Mouse (Mus musculus) limb, embryonic 14.5 days (tissue): Measurements from ENCODE around the gene Vps52. TPM values are rescaled to one million over a fixed set of nuclear protein-coding genes. Genes with fewer than 3 reads are reported as not detected.

Experiments used
- ATAC-seq: fragments of 200-750 bp; cut with Nextera tagmentation; 2 replicates; pipeline ENCODE4 v1.8.0; 2017; ENCODE audit warnings: low read depth, moderate number of reproducible peaks, moderate TSS enrichment; ENCODE audit not compliant: low FRiP score
- DNase-seq: peaks from one replicate; pipeline ENCODE4 v3.0.0-alpha.2; 2015; ENCODE audit warnings: low spot score
- H3K27ac ChIP-seq: fragments of 300-500 bp; sonication (generic); replicated peaks from 2 replicates; pipeline ENCODE4 v1.5.1; 2014; ENCODE audit warnings: low read depth, mild to moderate bottlenecking, low read length, moderate library complexity, mixed read lengths
- H3K27me3 ChIP-seq: fragments of 300-500 bp; sonication (generic); 2 replicates; pipeline ENCODE4 v1.6.1; 2014; ENCODE audit warnings: low read length, mixed read lengths; ENCODE audit not compliant: control insufficient read depth, insufficient read depth
- H3K36me3 ChIP-seq: fragments of 300-500 bp; sonication (generic); 2 replicates; pipeline ENCODE4 v1.6.1; 2014; ENCODE audit warnings: mild to moderate bottlenecking, low read length, moderate library complexity, mixed read lengths; ENCODE audit not compliant: control insufficient read depth, insufficient read depth
- H3K4me1 ChIP-seq: fragments of 300-500 bp; sonication (generic); 2 replicates; pipeline ENCODE4 v1.6.1; 2014; ENCODE audit warnings: antibody characterized with exemption, low read length, mixed read lengths; ENCODE audit not compliant: control insufficient read depth, insufficient read depth
- H3K4me2 ChIP-seq: fragments of 300-500 bp; sonication (generic); replicated peaks from 2 replicates; pipeline ENCODE4 v1.6.1; 2014; ENCODE audit warnings: low read depth, mild to moderate bottlenecking, low read length, moderate library complexity; ENCODE audit not compliant: severe bottlenecking
- H3K4me3 ChIP-seq: fragments of 300-500 bp; sonication (generic); replicated peaks from 2 replicates; pipeline ENCODE4 v1.5.1; 2014; ENCODE audit warnings: low read length
- H3K9ac ChIP-seq: fragments of 300-500 bp; sonication (generic); 2 replicates; pipeline ENCODE4 v1.6.1; 2014; ENCODE audit warnings: mild to moderate bottlenecking, low read depth, low read length, moderate library complexity; ENCODE audit not compliant: severe bottlenecking
- H3K9me3 ChIP-seq: fragments of 300-500 bp; sonication (generic); 2 replicates; pipeline ENCODE4 v1.6.1; 2016; ENCODE audit warnings: low read length; ENCODE audit not compliant: control insufficient read depth
- POLR2A ChIP-seq: fragments of 200-500 bp; IDR thresholded peaks from 2 replicates; pipeline ENCODE4 v1.8.0; 2012; ENCODE audit warnings: inconsistent platforms, mild to moderate bottlenecking, moderate library complexity, borderline replicate concordance; ENCODE audit not compliant: insufficient read depth, insufficient read length; ENCODE audit errors: extremely low read depth
- WGBS: fragments of 180-500 bp; shearing (Covaris S2); extraction: QIAGEN DNeasy Blood & Tissue Kit; methylation state at CpG from one replicate; pipeline ENCODE4 v1.1.7; 2014; 5-methylcytosine and 5-hydroxymethylcytosine counted together
- polyA plus RNA-seq, 2 experiments: library from polyadenylated mRNA; depleted of rRNA in 1 of 2; stranded (reverse) in 1 of 2; unstranded in 1 of 2; fragments of >200 nt; fragmentation: Nextera tagmentation in 1 of 2; extraction: Ambion mirVana in 1 of 2; gene quantifications; 2 replicates each; pipeline versions ENCODE4 v1.2.1 to v1.2.3; 2012 to 2014

Gene Vps52
- polyA plus RNA-seq (2012; rRNA removed) (48.8 and 62.7 TPM in 2 replicates), polyA plus RNA-seq (2014; fragmentation: Nextera tagmentation; extraction: Ambion mirVana) (38.6 and 43.4 TPM in 2 replicates)

DNA sequence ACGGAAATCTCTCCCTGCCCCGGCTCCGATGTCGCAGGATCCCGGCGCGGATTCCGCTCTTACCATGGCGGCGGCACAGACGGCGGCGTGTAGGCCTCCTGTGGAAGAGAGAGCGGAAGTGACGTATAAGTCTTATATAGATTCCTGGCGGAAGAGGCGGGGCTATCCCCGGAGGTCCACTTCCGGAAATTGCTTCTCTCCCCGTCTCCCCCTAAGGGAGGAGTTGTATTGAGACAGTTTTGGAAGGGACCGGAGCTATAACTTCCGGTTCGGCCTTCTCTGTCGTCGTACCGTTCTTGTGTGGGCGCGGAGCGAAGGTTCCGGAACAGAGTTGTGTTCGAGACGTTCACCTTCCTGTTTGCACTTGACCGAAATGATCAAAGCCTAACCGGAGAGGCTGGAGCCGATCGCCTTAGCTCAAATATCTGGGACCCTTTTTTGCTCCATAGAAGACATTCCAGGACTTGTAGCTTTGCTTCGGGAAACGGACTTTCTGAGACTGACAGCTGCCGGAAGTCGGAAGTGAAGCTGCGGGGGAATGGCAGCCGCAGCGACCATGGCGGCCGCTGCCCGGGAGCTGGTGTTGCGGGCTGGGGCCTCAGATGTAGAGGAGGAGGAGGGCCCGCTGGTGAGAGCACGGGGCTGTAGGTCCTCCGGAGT lies at the start of gene Vps52, which contains the start of gene Rps18:
Vps52 (plus strand) TSS at position 258 of the 660 bp plus-strand sequence.
Rps18 (minus strand) TSS at position 447 of the 660 bp plus-strand sequence.
- peak within 1 kb of the TSS; percentile 95 for H3K4me3 ChIP-seq
- peak; percentile 98; the same call in 1 of the 2 replicates for TF ChIP-seq POLR2A
- H3K4me2 ChIP-seq = peak within 1 kb of the TSS; percentile 99
- H3K27ac ChIP-seq = peak within 1 kb of the TSS; percentile 91
- WGBS = under 1% methylated on average over 48 of the region's 50 CpGs
- peak; percentile 99 for DNase-seq
- peak within 1 kb of the TSS; percentile 96 for H3K9ac ChIP-seq
- H3K27me3 ChIP-seq = no peaks in the 10 kb centered on the region
- peak; percentile 88 for ATAC-seq
- peaks cover 33% of the 10 kb centered on the region for H3K4me1 ChIP-seq
- H3K36me3 ChIP-seq = peaks cover 59% of the 10 kb centered on the region
- no peaks in the 10 kb centered on the region for H3K9me3 ChIP-seq

DNA sequence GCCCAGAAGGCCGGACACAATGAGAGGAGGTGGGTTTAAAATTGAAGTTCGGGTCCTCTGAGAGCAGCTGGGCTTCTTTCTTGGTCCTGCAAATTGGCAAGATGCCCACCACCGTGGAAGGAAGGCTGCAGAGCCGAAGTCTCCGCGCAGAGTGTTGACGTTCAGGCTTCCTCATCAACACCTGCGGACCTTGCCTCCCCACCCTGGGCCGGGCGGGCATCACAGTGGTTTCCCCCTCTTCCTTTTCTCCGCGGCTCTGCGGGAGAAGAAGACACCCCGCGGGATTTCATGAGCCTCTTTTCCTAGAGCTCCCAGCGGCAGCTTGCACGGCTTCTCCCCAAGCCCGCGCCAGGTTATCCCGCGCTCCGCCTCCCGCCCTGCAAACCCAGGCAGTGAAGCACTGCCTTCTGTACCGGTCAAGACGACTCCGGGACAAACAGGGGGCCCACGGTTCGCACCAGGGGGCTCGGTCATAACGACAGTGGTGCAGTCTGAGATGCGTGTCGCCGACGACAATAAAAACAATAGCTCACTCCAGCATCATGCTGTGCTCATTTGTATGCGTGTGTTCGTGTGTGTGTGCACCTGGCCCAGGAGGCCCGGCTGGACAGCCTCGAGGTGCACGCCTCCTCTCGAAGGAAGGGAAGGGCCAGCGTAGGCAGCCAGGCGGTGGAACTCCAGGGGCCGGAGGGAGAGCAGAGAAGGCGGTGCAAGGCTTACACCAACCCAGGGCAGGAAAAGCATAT lies 47.1 kb upstream of the Vps52 start:
- ATAC-seq (peak; percentile 41), DNase-seq (no peak)
- Histone ChIP-seq H3K27me3 (no peaks in the 10 kb centered on the region), H3K9me3 (no peaks in the 10 kb centered on the region), H3K27ac (peak overlapping the region; percentile 72), H3K4me2 (peak overlapping the region; percentile 96), H3K4me3 (peak overlapping the region; percentile 88), H3K36me3 (peaks cover 25% of the 10 kb centered on the region), H3K4me1 (peaks cover 8% of the 10 kb centered on the region), H3K9ac (peak overlapping the region; percentile 79)
- under 1% methylated on average over 41 of the region's 44 CpGs for WGBS
- no peak for TF ChIP-seq POLR2A

GRCm38 (mm10) chr17:33909077-33909868 lies 46.3 kb upstream of the Vps52 start, which contains the start of gene Daxx:
TSS of gene Daxx (plus strand) at chr17:33909414.
- Histone ChIP-seq H3K4me2 (peak within 1 kb of the TSS; percentile 96), H3K27ac (peak within 1 kb of the TSS; percentile 76), H3K27me3 (no peaks in the 10 kb centered on the region), H3K9ac (peak within 1 kb of the TSS; percentile 79), H3K36me3 (peaks cover 33% of the 10 kb centered on the region), H3K4me3 (peak within 1 kb of the TSS; percentile 88), H3K9me3 (no peaks in the 10 kb centered on the region), H3K4me1 (peaks cover 8% of the 10 kb centered on the region)
- ATAC-seq (peak; percentile 96), DNase-seq (peak; percentile 98)
- peak; percentile 65; the same call in 1 of the 2 replicates for TF ChIP-seq POLR2A
- 1% methylated on average over 67 of the region's 68 CpGs for WGBS

DNA sequence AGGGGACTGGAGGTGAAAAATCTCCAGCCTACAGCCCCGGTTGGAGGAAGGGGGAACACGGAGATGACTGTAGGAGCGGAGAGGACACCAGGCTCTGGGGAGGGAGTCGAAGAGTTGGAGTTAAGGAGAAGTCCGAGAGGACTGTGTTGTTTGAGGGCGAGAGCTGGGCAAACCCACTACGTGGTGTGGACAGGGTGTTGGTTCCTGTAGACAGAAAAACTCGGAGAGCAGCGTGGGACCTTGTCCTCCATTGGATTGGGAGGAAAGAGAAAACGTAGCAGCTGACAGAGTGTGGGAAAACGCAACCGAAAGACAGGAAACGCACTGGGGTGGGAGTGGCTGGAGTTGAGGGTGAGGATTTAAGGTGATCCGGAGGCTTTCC lies 45.8 kb upstream of the Vps52 start:
- H3K9ac ChIP-seq = peak overlapping the region; percentile 79
- peak overlapping the region; percentile 76 for H3K27ac ChIP-seq
- no peak for TF ChIP-seq POLR2A
- H3K9me3 ChIP-seq = no peaks in the 10 kb centered on the region
- H3K36me3 ChIP-seq = peaks cover 39% of the 10 kb centered on the region
- peaks cover 9% of the 10 kb centered on the region for H3K4me1 ChIP-seq
- DNase-seq (no peak), ATAC-seq (no peak; the same call in 1 of the 2 replicates)
- peak overlapping the region; percentile 88 for H3K4me3 ChIP-seq
- H3K4me2 ChIP-seq = peak overlapping the region; percentile 96
- WGBS = 2% methylated on average over 14 of the region's 14 CpGs
- H3K27me3 ChIP-seq = no peaks in the 10 kb centered on the region
